In the genomic region with DNA sequence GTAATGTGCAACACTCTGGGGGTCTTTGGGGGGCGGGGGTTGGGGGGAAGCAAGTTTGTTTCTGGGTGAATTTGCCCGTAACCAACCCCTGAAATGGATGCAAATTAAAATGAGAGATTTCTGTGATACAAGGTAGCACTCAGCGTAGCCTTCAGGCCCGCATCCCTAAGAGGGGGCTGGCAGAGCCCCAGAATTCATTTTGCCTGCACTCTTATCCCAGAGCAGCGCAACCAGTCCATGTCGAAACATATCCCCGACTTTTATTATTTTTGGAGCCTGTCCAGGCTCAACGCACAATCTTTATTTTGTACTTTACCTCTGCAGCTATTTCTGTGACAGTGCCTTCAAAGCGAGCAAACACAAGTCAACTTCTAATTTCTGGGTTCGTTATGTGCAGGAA, we compare ENCODE assay signal across 8 mouse cellular contexts.
A peak's percentile ranks its signal among the peaks of the same experiment; 100 is the strongest.
DNase-seq lines count a peak whose midpoint lies in the region; ATAC-seq and TF ChIP-seq lines count a peak whose summit lies in the region.
"Had no signal": no experiment of that assay in that cellular context is flagged by ENCODE, and none has a peak within 500 bp of the region (broad histone marks: within the 10 kb centered on the region; RNA-seq: fewer than 3 reads in every experiment).

No protein-coding gene starts in this region.

- peak; percentile 52; the same call in 1 of the 2 replicates for ATAC-seq in lung, embryonic 14.5 days (ENCODE audit: insufficient read depth)
- ATAC-seq in forebrain, embryonic 12.5 days (ENCODE audit: low FRiP score), result no peak
- no peak for ATAC-seq in hindbrain, postnatal 0 days
- ATAC-seq in stomach, embryonic 14.5 days (ENCODE audit: insufficient number of reproducible peaks, insufficient read depth, low FRiP score, low read depth), result no peak

- H3K9ac ChIP-seq in lung, embryonic 14.5 days, result no peak overlapping the region
- H3K9ac ChIP-seq in forebrain, embryonic 12.5 days, result no peak overlapping the region
- no peak overlapping the region for H3K9ac ChIP-seq in hindbrain, postnatal 0 days (replicated peaks; ENCODE audit: low read length)
- no peak overlapping the region for H3K9ac ChIP-seq in stomach, embryonic 14.5 days (replicated peaks; ENCODE audit: low read depth, low read length)

- no peak for TF ChIP-seq CTCF in lung, embryonic 14.5 days (IDR thresholded peaks at IDR 0.05; ENCODE audit: low read depth)
- no peak for TF ChIP-seq CTCF in hindbrain, postnatal 0 days (IDR thresholded peaks at IDR 0.05; ENCODE audit: low read depth)

- H3K4me1 ChIP-seq in lung, embryonic 14.5 days (ENCODE audit: insufficient read depth), result peaks cover 10% of the 10 kb centered on the region; the same call in 1 of the 2 replicates
- peaks cover 26% of the 10 kb centered on the region for H3K4me1 ChIP-seq in forebrain, embryonic 12.5 days
- no peaks in the 10 kb centered on the region for H3K4me1 ChIP-seq in hindbrain, postnatal 0 days (ENCODE audit: insufficient read depth, low read length)
- 0 out of 2 replicates have a peak, but pooled peaks cover 3% of the 10 kb centered on the region for H3K4me1 ChIP-seq in stomach, embryonic 14.5 days (ENCODE audit: control insufficient read depth, insufficient read depth, low read length)

- no peaks in the 10 kb centered on the region for H3K36me3 ChIP-seq in lung, embryonic 14.5 days (ENCODE audit: insufficient read depth)
- H3K36me3 ChIP-seq in forebrain, embryonic 12.5 days (replicated peaks), result no peaks in the 10 kb centered on the region
- no peaks in the 10 kb centered on the region for H3K36me3 ChIP-seq in hindbrain, postnatal 0 days (ENCODE audit: insufficient read depth, low read length)
- no peaks in the 10 kb centered on the region for H3K36me3 ChIP-seq in stomach, embryonic 14.5 days (ENCODE audit: control insufficient read depth, insufficient read depth, low read length)

- no peaks in the 10 kb centered on the region for H3K27me3 ChIP-seq in lung, embryonic 14.5 days (ENCODE audit: insufficient read depth, low read length)
- H3K27me3 ChIP-seq in forebrain, embryonic 12.5 days, result no peaks in the 10 kb centered on the region
- H3K27me3 ChIP-seq in hindbrain, postnatal 0 days (ENCODE audit: insufficient read depth, low read length), result no peaks in the 10 kb centered on the region
- H3K27me3 ChIP-seq in stomach, embryonic 14.5 days (ENCODE audit: control insufficient read depth, insufficient read depth, low read length), result no peaks in the 10 kb centered on the region

- peak overlapping the region; percentile 59 for H3K4me2 ChIP-seq in lung, embryonic 14.5 days
- H3K4me2 ChIP-seq in forebrain, embryonic 12.5 days, result peak overlapping the region; percentile 54
- H3K4me2 ChIP-seq in hindbrain, postnatal 0 days (ENCODE audit: low read depth, low read length), result peak overlapping the region; percentile 58
- H3K4me2 ChIP-seq in stomach, embryonic 14.5 days (replicated peaks; ENCODE audit: low read depth, low read length), result peak overlapping the region; percentile 41; the same call in 1 of the 2 replicates

- peak; percentile 70 for DNase-seq in lung, embryonic 14.5 days
- no peak for DNase-seq in lung, postnatal 36 days
- peak; percentile 13 for DNase-seq in hindbrain, postnatal 0 days (ENCODE audit: low spot score)
- DNase-seq in embryo, embryonic 9.5 days (ENCODE audit: extremely low spot score), result no peak
- DNase-seq in right cerebral cortex, postnatal 14 days, result no peak
- DNase-seq: gastrocnemius, postnatal 14 days had no signal

- H3K4me3 ChIP-seq in lung, embryonic 14.5 days (ENCODE audit: low read depth, low read length), result peak overlapping the region; percentile 14; the same call in 1 of the 2 replicates
- peak overlapping the region; percentile 19; the same call in 1 of the 2 replicates for H3K4me3 ChIP-seq in forebrain, embryonic 12.5 days (replicated peaks)
- H3K4me3 ChIP-seq in hindbrain, postnatal 0 days (ENCODE audit: low read length), result peak overlapping the region; percentile 23; the same call in 1 of the 2 replicates
- 0 out of 2 replicates have a peak overlapping the region, but pooled peaks have one; percentile 17 for H3K4me3 ChIP-seq in stomach, embryonic 14.5 days (ENCODE audit: low read depth, low read length)

- no peaks in the 10 kb centered on the region for H3K9me3 ChIP-seq in lung, embryonic 14.5 days (ENCODE audit: low read depth, low read length)
- H3K9me3 ChIP-seq in forebrain, embryonic 12.5 days, result no peaks in the 10 kb centered on the region
- no peaks in the 10 kb centered on the region for H3K9me3 ChIP-seq in hindbrain, postnatal 0 days (ENCODE audit: low read length)
- H3K9me3 ChIP-seq in stomach, embryonic 14.5 days (ENCODE audit: control insufficient read depth, low read depth, low read length), result no peaks in the 10 kb centered on the region

- WGBS in lung, embryonic 14.5 days, result 27% methylated on average over 10 of the region's 10 CpGs
- WGBS in forebrain, embryonic 12.5 days, result 65% methylated on average over 10 of the region's 10 CpGs
- WGBS in hindbrain, postnatal 0 days, result 47% methylated on average over 10 of the region's 10 CpGs
- 42% methylated on average over 10 of the region's 10 CpGs for WGBS in stomach, embryonic 14.5 days

- no peak overlapping the region for H3K27ac ChIP-seq in lung, embryonic 14.5 days (ENCODE audit: low read depth)
- H3K27ac ChIP-seq in forebrain, embryonic 12.5 days, result no peak overlapping the region
- H3K27ac ChIP-seq in hindbrain, postnatal 0 days, result no peak overlapping the region
- H3K27ac ChIP-seq in stomach, embryonic 14.5 days (ENCODE audit: low read length), result no peak overlapping the region

Comparison
In these comparisons a context has a peak if more than half of its experiments do, and no peak if none do; other contexts are left out.
1. DNase-seq: peak in lung, embryonic 14.5 days (single experiment) and hindbrain, postnatal 0 days (single experiment); none in lung, postnatal 36 days (single experiment), embryo, embryonic 9.5 days (single experiment) and right cerebral cortex, postnatal 14 days (single experiment).
2. Peak in every context shown above with its lines, with median percentiles within 50 percentile points of each other: H3K4me2 ChIP-seq and H3K4me3 ChIP-seq.